Mouse (Mus musculus): Measurements from ENCODE around the gene Cul3. TPM values are rescaled to one million over a fixed set of nuclear protein-coding genes. Genes with fewer than 3 reads are reported as not detected.

Cul3 gene
- polyA plus RNA-seq, 1 experiment from 2014 or later: 25.6 TPM

GRCm38 (mm10) chr1:80278731-80279130 lies 61.5 kb downstream of the Cul3 start:
- Histone ChIP-seq H3K9me3 (no peaks in the 10 kb centered on the region), H3K9ac (replicated peaks) (no peak overlapping the region), H3K36me3 (peaks cover 52% of the 10 kb centered on the region), H3K27me3 (no peaks in the 10 kb centered on the region), H3K4me3 (replicated peaks) (no peak overlapping the region), H3K4me1 (replicated peaks) (no peaks in the 10 kb centered on the region), H3K27ac (no peak overlapping the region), H3K4me2 (no peak overlapping the region)
- no peak for ATAC-seq (ENCODE audit: insufficient number of reproducible peaks, insufficient read depth, low FRiP score, low TSS enrichment, low read depth)
- WGBS: 83% methylated on average over 1 of the region's 1 CpGs

GRCm38 (mm10) chr1:80260443-80260842 lies 79.8 kb downstream of the Cul3 start:
- Histone ChIP-seq H3K4me1 (replicated peaks) (no peaks in the 10 kb centered on the region), H3K36me3 (peaks cover 8% of the 10 kb centered on the region; the same call in 1 of the 2 replicates), H3K9me3 (no peaks in the 10 kb centered on the region), H3K4me2 (no peak overlapping the region), H3K4me3 (replicated peaks) (no peak overlapping the region), H3K9ac (replicated peaks) (no peak overlapping the region), H3K27ac (no peak overlapping the region), H3K27me3 (no peaks in the 10 kb centered on the region)
- no peak for ATAC-seq (ENCODE audit: insufficient number of reproducible peaks, insufficient read depth, low FRiP score, low TSS enrichment, low read depth)
- WGBS: 90% methylated on average over 1 of the region's 1 CpGs

GRCm38 (mm10) chr1:80258632-80259031 lies 81.6 kb downstream of the Cul3 start:
- no peak overlapping the region for H3K4me3 ChIP-seq (replicated peaks)
- H3K27me3 ChIP-seq: no peaks in the 10 kb centered on the region
- no peak overlapping the region for H3K4me2 ChIP-seq
- 77% methylated on average over 4 of the region's 4 CpGs for WGBS
- H3K27ac ChIP-seq: no peak overlapping the region
- ATAC-seq (ENCODE audit: insufficient number of reproducible peaks, insufficient read depth, low FRiP score, low TSS enrichment, low read depth): no peak
- no peaks in the 10 kb centered on the region; the same call in 1 of the 2 replicates for H3K36me3 ChIP-seq
- H3K4me1 ChIP-seq (replicated peaks): no peaks in the 10 kb centered on the region
- H3K9me3 ChIP-seq: no peaks in the 10 kb centered on the region
- no peak overlapping the region for H3K9ac ChIP-seq (replicated peaks)

GRCm38 (mm10) chr1:80253309-80253708 lies 87.0 kb downstream of the Cul3 start:
- Histone ChIP-seq H3K4me1 (replicated peaks) (no peaks in the 10 kb centered on the region), H3K36me3 (no peaks in the 10 kb centered on the region), H3K9ac (replicated peaks) (no peak overlapping the region), H3K9me3 (no peaks in the 10 kb centered on the region), H3K27me3 (no peaks in the 10 kb centered on the region), H3K27ac (no peak overlapping the region), H3K4me2 (no peak overlapping the region), H3K4me3 (replicated peaks) (no peak overlapping the region)
- ATAC-seq (ENCODE audit: insufficient number of reproducible peaks, insufficient read depth, low FRiP score, low TSS enrichment, low read depth): no peak

- Histone ChIP-seq H3K36me3 (no peaks in the 10 kb centered on the region), H3K9ac (replicated peaks) (no peak overlapping the region), H3K4me1 (replicated peaks) (no peaks in the 10 kb centered on the region), H3K4me3 (replicated peaks) (no peak overlapping the region), H3K9me3 (no peaks in the 10 kb centered on the region), H3K27me3 (no peaks in the 10 kb centered on the region), H3K27ac (no peak overlapping the region), H3K4me2 (no peak overlapping the region)
- 89% methylated on average over 5 of the region's 5 CpGs for WGBS
- no peak for ATAC-seq (ENCODE audit: insufficient number of reproducible peaks, insufficient read depth, low FRiP score, low TSS enrichment, low read depth)
These were observed 90.0 kb downstream of the Cul3 start for GRCm38 (mm10) chr1:80250247-80250646.

GRCm38 (mm10) chr1:80247131-80247530 lies 93.1 kb downstream of the Cul3 start:
- Histone ChIP-seq H3K9me3 (no peaks in the 10 kb centered on the region), H3K27ac (no peak overlapping the region), H3K9ac (replicated peaks) (no peak overlapping the region), H3K36me3 (no peaks in the 10 kb centered on the region), H3K4me3 (replicated peaks) (no peak overlapping the region), H3K27me3 (no peaks in the 10 kb centered on the region), H3K4me2 (no peak overlapping the region), H3K4me1 (replicated peaks) (no peaks in the 10 kb centered on the region)
- no peak for ATAC-seq (ENCODE audit: insufficient number of reproducible peaks, insufficient read depth, low FRiP score, low TSS enrichment, low read depth)

GRCm38 (mm10) chr1:80244123-80244522 lies 96.2 kb downstream of the Cul3 start:
- Histone ChIP-seq H3K9me3 (no peaks in the 10 kb centered on the region), H3K9ac (replicated peaks) (no peak overlapping the region), H3K36me3 (no peaks in the 10 kb centered on the region), H3K4me2 (no peak overlapping the region), H3K4me3 (replicated peaks) (no peak overlapping the region), H3K27ac (no peak overlapping the region), H3K27me3 (no peaks in the 10 kb centered on the region), H3K4me1 (replicated peaks) (0 out of 2 replicates have a peak, but pooled peaks cover 5% of the 10 kb centered on the region)
- 77% methylated on average over 3 of the region's 3 CpGs for WGBS
- ATAC-seq (ENCODE audit: insufficient number of reproducible peaks, insufficient read depth, low FRiP score, low TSS enrichment, low read depth): no peak

- no peaks in the 10 kb centered on the region for H3K36me3 ChIP-seq
- WGBS: 91% methylated on average over 6 of the region's 6 CpGs
These were observed 98.7 kb downstream of the Cul3 start for GRCm38 (mm10) chr1:80241579-80241978.

GRCm38 (mm10) chr1:80240017-80240660 lies 100.1 kb downstream of the Cul3 start:
- no peaks in the 10 kb centered on the region for H3K9me3 ChIP-seq
- ATAC-seq (ENCODE audit: insufficient number of reproducible peaks, insufficient read depth, low FRiP score, low TSS enrichment, low read depth): no peak
- 48% methylated on average over 12 of the region's 12 CpGs for WGBS
- no peak overlapping the region for H3K9ac ChIP-seq (replicated peaks)
- H3K27ac ChIP-seq: no peak overlapping the region
- 0 out of 2 replicates have a peak, but pooled peaks cover 5% of the 10 kb centered on the region for H3K4me1 ChIP-seq (replicated peaks)
- no peak overlapping the region for H3K4me3 ChIP-seq (replicated peaks)
- 0 out of 2 replicates have a peak, but pooled peaks cover 3% of the 10 kb centered on the region for H3K27me3 ChIP-seq
- H3K36me3 ChIP-seq: no peaks in the 10 kb centered on the region
- no peak overlapping the region for H3K4me2 ChIP-seq

More at GRCm38 (mm10) chr1:80241579-80241978, 98.7 kb downstream of the Cul3 start:
- Histone ChIP-seq H3K9ac (replicated peaks) (no peak overlapping the region), H3K4me1 (replicated peaks) (0 out of 2 replicates have a peak, but pooled peaks cover 5% of the 10 kb centered on the region), H3K27ac (no peak overlapping the region), H3K4me2 (no peak overlapping the region), H3K4me3 (replicated peaks) (no peak overlapping the region), H3K9me3 (no peaks in the 10 kb centered on the region), H3K27me3 (0 out of 2 replicates have a peak, but pooled peaks cover 3% of the 10 kb centered on the region)
- ATAC-seq (ENCODE audit: insufficient number of reproducible peaks, insufficient read depth, low FRiP score, low TSS enrichment, low read depth): no peak

GRCm38 (mm10) chr1:80239481-80239880 lies 100.8 kb downstream of the Cul3 start:
- no peak for ATAC-seq (ENCODE audit: insufficient number of reproducible peaks, insufficient read depth, low FRiP score, low TSS enrichment, low read depth)
- 81% methylated on average over 11 of the region's 11 CpGs for WGBS
- Histone ChIP-seq H3K9me3 (no peaks in the 10 kb centered on the region), H3K4me1 (replicated peaks) (0 out of 2 replicates have a peak, but pooled peaks cover 5% of the 10 kb centered on the region), H3K36me3 (no peaks in the 10 kb centered on the region), H3K4me3 (replicated peaks) (no peak overlapping the region), H3K27ac (no peak overlapping the region), H3K27me3 (0 out of 2 replicates have a peak, but pooled peaks cover 3% of the 10 kb centered on the region), H3K9ac (replicated peaks) (no peak overlapping the region), H3K4me2 (no peak overlapping the region)

GRCm38 (mm10) chr1:80236951-80237702 lies 103.2 kb downstream of the Cul3 start:
- Histone ChIP-seq H3K4me3 (replicated peaks) (no peak overlapping the region), H3K9ac (replicated peaks) (no peak overlapping the region), H3K27ac (no peak overlapping the region), H3K9me3 (no peaks in the 10 kb centered on the region), H3K36me3 (no peaks in the 10 kb centered on the region), H3K4me1 (replicated peaks) (0 out of 2 replicates have a peak, but pooled peaks cover 5% of the 10 kb centered on the region), H3K4me2 (no peak overlapping the region), H3K27me3 (0 out of 2 replicates have a peak, but pooled peaks cover 3% of the 10 kb centered on the region)
- WGBS: 72% methylated on average over 11 of the region's 11 CpGs
- ATAC-seq (ENCODE audit: insufficient number of reproducible peaks, insufficient read depth, low FRiP score, low TSS enrichment, low read depth): no peak
